Mouse (Mus musculus): ENCODE measurements at regions not wholly inside any gene's neighbourhood (a gene's known extent, or its start where the extent isn't known, plus 50 kb on each side); places are given as distances from the start of the nearest gene placed in this dataset.
A peak's percentile ranks its signal among the peaks of the same experiment; 100 is the strongest.

DNA sequence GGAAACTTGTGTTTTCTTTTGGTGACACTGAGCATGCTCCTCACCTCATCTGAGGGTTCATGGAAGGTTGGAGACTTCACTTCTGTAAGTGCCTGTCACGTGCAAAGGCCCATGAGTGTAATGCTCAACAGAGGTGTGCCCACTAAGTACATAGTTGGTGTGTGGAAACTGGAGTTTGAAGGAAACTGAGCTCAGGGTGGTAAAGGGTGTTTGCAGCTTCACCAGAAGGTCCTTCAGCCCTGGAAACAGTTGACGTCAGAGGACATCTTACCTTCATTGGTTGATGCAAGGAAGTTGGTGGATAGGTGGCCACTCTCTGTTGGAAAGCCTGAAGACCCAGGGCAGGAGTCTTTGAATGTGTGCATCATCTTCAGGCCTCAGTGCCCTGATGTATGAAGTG lies 83.0 kb upstream of the Irx3 start:
- H3K4me3 ChIP-seq: no peak overlapping the region
- H3K27me3 ChIP-seq (ENCODE audit: low read depth, poor library complexity, severe bottlenecking): peaks cover 94% of the 10 kb centered on the region
- H3K27ac ChIP-seq: no peak overlapping the region
- no peaks in the 10 kb centered on the region for H3K36me3 ChIP-seq
- peaks cover 19% of the 10 kb centered on the region for H3K4me1 ChIP-seq
- no peak for DNase-seq (ENCODE audit: low spot score)
- no peaks in the 10 kb centered on the region for H3K9me3 ChIP-seq (replicated peaks)
- 68% methylated on average over 2 of the region's 2 CpGs for WGBS

DNA sequence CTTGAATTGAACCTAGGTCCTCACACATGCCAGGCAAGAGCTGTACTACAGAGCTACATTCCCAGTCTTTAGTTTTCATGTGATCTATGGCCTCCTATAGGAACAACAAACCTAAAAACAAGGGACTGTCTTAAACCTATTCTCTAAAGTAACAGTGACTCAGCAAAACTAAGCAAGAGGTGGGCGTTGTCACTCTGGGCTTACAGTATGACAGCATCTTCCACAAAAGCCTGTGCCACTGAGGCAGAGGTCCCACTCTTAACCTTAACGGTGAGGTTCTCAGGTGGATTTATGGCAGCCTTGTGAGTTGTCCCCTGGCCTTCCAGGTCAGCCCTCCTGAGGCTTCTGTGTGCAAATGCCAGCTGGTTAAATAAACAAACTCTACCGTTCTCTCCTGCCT lies 82.5 kb upstream of the Irx3 start:
- WGBS: 30% methylated on average over 3 of the region's 3 CpGs
- Histone ChIP-seq H3K36me3 (no peaks in the 10 kb centered on the region), H3K4me1 (peaks cover 19% of the 10 kb centered on the region), H3K27me3 (ENCODE audit: low read depth, poor library complexity, severe bottlenecking) (peaks cover 94% of the 10 kb centered on the region), H3K27ac (no peak overlapping the region), H3K4me3 (no peak overlapping the region), H3K9me3 (replicated peaks) (no peaks in the 10 kb centered on the region)
- DNase-seq (ENCODE audit: low spot score): no peak

DNA sequence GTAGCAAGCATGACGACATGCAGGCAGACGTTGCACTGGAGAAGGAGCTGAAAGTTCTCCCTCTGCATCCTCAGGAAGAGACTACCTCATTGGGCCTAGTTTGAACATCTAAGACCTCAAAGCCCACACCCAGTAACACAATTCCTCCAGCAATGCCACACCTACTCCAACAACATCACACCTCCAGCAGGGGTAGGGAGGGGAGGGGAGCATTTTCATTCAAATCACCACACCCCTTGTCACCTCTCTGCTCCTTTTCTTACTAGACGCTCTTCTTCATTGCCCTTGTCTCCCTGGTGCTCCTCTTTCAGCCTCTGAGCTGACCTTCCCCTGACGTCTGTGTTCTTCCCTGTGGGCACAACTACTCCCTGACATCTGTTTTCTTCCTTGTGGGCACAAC lies 81.1 kb upstream of the Irx3 start:
- Histone ChIP-seq H3K9me3 (replicated peaks) (no peaks in the 10 kb centered on the region), H3K36me3 (no peaks in the 10 kb centered on the region), H3K27me3 (ENCODE audit: low read depth, poor library complexity, severe bottlenecking) (peaks cover 94% of the 10 kb centered on the region), H3K27ac (no peak overlapping the region), H3K4me1 (peaks cover 19% of the 10 kb centered on the region), H3K4me3 (no peak overlapping the region)
- 41% methylated on average over 4 of the region's 4 CpGs for WGBS
- no peak for DNase-seq (ENCODE audit: low spot score)

DNA sequence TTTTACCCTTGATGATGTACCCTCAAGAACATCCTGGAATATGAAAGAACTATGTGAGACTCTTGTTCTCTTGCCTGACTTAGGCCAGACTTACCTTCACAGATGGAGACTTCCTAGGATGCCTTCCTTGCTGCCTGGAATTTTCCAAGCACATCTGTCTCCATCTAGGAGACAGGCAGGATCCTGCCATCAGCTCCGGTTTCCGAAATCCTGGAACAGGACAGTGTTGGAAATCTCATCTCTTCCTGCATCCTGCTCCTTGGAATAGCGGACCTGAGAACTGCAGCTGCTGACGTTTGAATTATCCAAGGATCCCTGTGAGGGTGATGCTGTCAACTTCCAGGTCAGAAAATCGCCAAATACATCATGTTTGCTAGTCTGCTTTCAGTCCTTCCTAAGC lies 77.0 kb upstream of the Irx3 start:
- no peak overlapping the region for H3K27ac ChIP-seq
- peaks cover 100% of the 10 kb centered on the region for H3K27me3 ChIP-seq (ENCODE audit: low read depth, poor library complexity, severe bottlenecking)
- 79% methylated on average over 5 of the region's 5 CpGs for WGBS
- DNase-seq (ENCODE audit: low spot score): no peak
- no peak overlapping the region for H3K4me3 ChIP-seq
- H3K4me1 ChIP-seq: peaks cover 29% of the 10 kb centered on the region
- H3K36me3 ChIP-seq: no peaks in the 10 kb centered on the region
- H3K9me3 ChIP-seq (replicated peaks): no peaks in the 10 kb centered on the region

DNA sequence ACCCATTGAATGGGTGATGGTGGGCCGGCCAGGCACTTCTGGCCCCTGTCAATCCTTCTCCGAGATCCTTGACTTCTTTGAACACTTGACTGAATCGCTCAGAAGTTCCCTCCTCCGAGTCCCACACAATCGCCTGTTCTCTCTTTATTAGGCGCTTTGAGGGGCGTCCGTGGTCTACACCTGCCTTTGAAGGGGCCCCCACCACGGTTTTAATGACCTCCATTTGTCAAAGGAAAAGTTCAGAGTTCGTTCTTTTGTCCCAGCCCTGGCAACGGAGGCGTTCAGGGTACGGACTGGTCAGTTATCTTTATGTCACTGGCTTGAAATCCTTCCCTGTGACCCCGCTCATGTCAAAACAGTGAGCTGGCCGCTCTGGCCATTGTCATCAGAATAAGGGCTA lies 74.3 kb upstream of the Irx3 start:
- H3K4me3 ChIP-seq: no peak overlapping the region
- no peak overlapping the region for H3K27ac ChIP-seq
- DNase-seq (ENCODE audit: low spot score): no peak
- H3K27me3 ChIP-seq (ENCODE audit: low read depth, poor library complexity, severe bottlenecking): peaks cover 100% of the 10 kb centered on the region
- no peaks in the 10 kb centered on the region for H3K36me3 ChIP-seq
- H3K9me3 ChIP-seq (replicated peaks): no peaks in the 10 kb centered on the region
- WGBS: 15% methylated on average over 15 of the region's 15 CpGs
- H3K4me1 ChIP-seq: peaks cover 29% of the 10 kb centered on the region

DNA sequence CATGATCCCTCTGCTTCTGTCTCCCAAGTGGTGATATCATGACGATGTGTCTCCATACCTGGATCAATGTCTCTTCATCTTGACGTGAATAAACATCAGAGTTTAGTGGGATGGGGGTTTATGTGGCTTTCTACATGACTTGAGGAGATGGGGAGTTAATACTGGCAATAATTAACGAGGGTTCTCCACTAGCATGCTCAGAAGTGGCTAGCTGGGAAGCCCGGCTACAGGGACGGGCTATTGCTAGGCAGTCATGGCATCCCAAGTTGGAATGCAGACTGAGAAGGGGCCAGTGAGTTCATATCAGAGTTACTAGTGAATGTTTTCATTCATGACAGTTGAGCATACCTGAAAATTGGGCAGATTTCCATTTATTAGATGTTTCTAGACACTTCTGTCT lies 71.4 kb upstream of the Irx3 start:
- 73% methylated on average over 5 of the region's 5 CpGs for WGBS
- no peaks in the 10 kb centered on the region for H3K9me3 ChIP-seq (replicated peaks)
- no peaks in the 10 kb centered on the region for H3K36me3 ChIP-seq
- H3K4me1 ChIP-seq: peaks cover 29% of the 10 kb centered on the region
- no peak overlapping the region for H3K27ac ChIP-seq
- peaks cover 100% of the 10 kb centered on the region for H3K27me3 ChIP-seq (ENCODE audit: low read depth, poor library complexity, severe bottlenecking)
- H3K4me3 ChIP-seq: no peak overlapping the region
- no peak for DNase-seq (ENCODE audit: low spot score)

DNA sequence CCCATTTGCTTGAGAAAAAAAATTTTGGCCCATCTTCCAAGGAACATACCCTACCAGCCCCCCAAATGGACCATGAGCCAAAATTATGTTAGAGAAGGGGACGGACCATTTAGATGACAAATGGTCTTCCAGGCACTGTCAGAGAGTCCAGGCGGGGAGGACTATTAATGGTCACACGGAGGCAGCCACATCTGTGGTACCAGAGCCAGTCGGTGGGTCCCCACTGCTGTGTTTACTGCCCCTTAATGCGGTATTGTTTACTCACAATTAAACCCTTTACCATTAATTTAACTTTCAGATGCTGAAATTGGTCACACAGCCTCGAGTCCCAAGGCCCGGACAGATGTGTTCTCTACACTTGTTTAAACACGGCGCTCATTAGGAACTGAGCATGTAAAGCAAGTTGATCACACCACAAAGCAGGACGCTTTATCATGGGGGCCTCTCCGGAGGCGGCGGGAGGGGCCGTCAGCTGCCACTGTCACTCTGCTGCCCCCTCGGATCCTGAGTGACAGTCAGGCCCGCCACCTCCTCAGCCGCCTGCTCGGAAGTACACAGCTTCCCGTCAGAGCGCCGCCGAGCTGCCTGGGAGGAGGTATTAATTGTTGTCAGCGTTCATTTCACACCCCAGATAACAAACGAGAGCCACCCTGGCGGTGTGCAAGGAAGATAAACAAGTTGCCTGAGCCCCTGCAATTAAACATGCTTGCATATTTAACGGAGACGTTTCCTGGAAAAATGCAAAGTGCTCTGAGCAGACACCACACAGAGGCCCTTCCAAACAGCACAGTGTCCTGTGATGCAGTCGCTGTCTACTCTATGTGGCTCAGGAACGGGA lies 70.6 kb upstream of the Irx3 start:
- peaks cover 32% of the 10 kb centered on the region for H3K4me1 ChIP-seq
- peaks cover 100% of the 10 kb centered on the region for H3K27me3 ChIP-seq (ENCODE audit: low read depth, poor library complexity, severe bottlenecking)
- H3K9me3 ChIP-seq (replicated peaks): no peaks in the 10 kb centered on the region
- H3K4me3 ChIP-seq: peak overlapping the region; percentile 34; the same call in 1 of the 2 replicates
- no peak overlapping the region for H3K27ac ChIP-seq
- H3K36me3 ChIP-seq: no peaks in the 10 kb centered on the region
- 12% methylated on average over 29 of the region's 29 CpGs for WGBS
- peak; percentile 58 for DNase-seq (ENCODE audit: low spot score)

DNA sequence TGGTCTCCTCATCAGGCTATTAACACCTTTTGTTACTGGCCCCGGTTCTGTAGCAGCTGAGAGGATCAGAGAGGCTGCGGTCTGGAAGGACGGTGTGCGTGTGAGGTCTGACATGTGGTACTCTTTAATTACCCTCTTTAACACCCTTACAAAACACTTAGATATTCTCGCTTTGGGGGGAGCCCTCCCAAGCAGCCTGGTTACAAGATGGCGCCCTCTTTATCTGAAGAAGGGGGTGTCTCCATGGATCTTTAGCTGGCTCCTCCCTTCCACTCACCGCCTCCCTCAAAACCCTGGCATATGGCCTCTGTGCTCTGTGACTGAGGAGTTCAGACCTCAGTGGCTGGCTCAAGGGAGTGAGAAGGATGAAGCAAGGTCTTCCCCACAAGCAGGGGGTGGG lies 65.2 kb upstream of the Irx3 start:
- H3K9me3 ChIP-seq (replicated peaks): no peaks in the 10 kb centered on the region
- H3K27me3 ChIP-seq (ENCODE audit: low read depth, poor library complexity, severe bottlenecking): peaks cover 97% of the 10 kb centered on the region
- DNase-seq (ENCODE audit: low spot score): peak; percentile 51
- no peaks in the 10 kb centered on the region for H3K36me3 ChIP-seq
- peaks cover 50% of the 10 kb centered on the region for H3K4me1 ChIP-seq
- no peak overlapping the region for H3K4me3 ChIP-seq
- H3K27ac ChIP-seq: no peak overlapping the region
- WGBS: 11% methylated on average over 7 of the region's 7 CpGs

DNA sequence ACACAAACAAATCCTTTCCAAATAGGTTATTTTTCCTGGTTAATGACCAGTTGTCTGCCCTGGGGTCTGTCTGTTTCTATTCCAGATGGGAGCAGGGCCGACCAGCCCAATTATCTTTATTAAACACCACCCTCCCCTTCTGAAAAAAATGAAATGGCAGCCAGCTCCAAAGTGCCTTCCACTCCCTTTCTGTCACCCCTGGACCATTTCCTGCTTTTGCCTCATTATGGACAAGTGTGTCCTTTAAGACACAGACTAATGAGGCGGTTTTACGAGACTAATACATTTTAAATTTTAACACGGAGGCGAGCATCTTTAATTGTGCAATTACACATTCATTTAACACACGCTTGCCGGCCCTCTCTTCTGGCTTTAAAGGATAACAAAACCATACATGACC lies 64.2 kb upstream of the Irx3 start:
- Histone ChIP-seq H3K4me1 (peaks cover 49% of the 10 kb centered on the region), H3K4me3 (no peak overlapping the region), H3K27me3 (ENCODE audit: low read depth, poor library complexity, severe bottlenecking) (peaks cover 97% of the 10 kb centered on the region), H3K27ac (no peak overlapping the region), H3K9me3 (replicated peaks) (no peaks in the 10 kb centered on the region), H3K36me3 (no peaks in the 10 kb centered on the region)
- DNase-seq (ENCODE audit: low spot score): no peak
- WGBS: 30% methylated on average over 7 of the region's 7 CpGs

DNA sequence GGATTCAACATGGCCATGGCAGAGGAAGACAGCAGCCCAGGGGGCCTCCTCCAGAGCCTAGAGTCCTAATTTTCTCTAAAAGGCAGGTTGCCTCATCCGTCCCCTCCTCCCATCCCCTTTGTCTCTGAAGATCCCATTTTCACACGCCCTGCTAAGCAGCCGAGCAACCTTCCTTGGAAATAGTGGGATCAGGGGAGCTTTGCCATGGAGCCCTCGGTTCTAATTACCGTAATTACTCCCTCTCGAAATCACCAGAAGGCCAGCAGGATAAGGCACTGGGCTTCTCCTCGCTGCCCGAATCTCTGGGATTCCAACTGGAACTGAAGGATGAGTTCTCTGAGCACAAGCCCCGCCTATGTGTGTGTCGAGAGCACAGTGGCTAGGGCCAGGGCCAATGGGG lies 63.5 kb upstream of the Irx3 start:
- Histone ChIP-seq H3K4me1 (peaks cover 49% of the 10 kb centered on the region), H3K9me3 (replicated peaks) (no peaks in the 10 kb centered on the region), H3K36me3 (no peaks in the 10 kb centered on the region), H3K4me3 (no peak overlapping the region), H3K27ac (no peak overlapping the region), H3K27me3 (ENCODE audit: low read depth, poor library complexity, severe bottlenecking) (peaks cover 97% of the 10 kb centered on the region)
- 7% methylated on average over 10 of the region's 10 CpGs for WGBS
- no peak for DNase-seq (ENCODE audit: low spot score)

DNA sequence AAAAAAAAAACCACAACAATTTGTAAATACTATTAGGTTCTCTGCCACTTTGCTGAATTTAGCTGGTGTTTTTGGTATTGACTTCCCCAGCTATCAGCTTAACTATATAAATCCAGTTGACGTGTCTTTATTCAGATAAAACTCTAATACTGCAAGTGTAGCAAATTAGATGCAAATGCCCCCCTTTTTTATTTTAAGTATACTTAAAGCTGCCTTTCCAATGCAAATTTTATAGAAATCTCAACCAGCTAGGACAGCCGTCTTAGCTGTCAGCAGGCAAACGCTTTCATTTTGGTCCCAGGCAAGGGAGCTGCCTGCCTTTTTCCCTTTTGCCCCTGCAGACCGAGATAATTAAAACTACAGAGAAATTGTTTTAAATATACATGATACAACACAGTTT lies 61.6 kb upstream of the Irx3 start:
- Histone ChIP-seq H3K4me3 (no peak overlapping the region), H3K9me3 (replicated peaks) (no peaks in the 10 kb centered on the region), H3K27ac (no peak overlapping the region), H3K27me3 (ENCODE audit: low read depth, poor library complexity, severe bottlenecking) (peaks cover 97% of the 10 kb centered on the region), H3K4me1 (peaks cover 52% of the 10 kb centered on the region), H3K36me3 (no peaks in the 10 kb centered on the region)
- 24% methylated on average over 4 of the region's 4 CpGs for WGBS
- DNase-seq (ENCODE audit: low spot score): no peak

DNA sequence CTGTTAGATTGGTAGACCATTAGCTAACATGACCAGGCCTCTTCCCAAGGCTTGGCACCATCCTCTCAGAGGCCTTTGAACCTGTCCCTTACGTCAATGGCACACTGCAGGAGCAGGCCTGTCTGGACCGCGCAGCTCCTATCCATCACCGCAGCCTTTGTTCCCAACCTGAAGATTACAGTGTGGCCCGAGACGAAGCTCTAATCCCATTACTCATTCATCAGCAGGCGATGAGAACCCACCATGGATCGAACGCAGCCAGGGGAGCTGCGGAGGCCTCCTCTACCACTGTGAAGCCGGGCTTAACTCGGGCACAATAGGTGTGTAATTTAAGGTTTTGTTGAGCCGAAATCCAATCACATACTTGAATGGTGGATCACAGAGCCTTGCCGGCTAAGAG lies 54.0 kb upstream of the Irx3 start:
- 61% methylated on average over 14 of the region's 14 CpGs for WGBS
- peaks cover 99% of the 10 kb centered on the region for H3K27me3 ChIP-seq (ENCODE audit: low read depth, poor library complexity, severe bottlenecking)
- DNase-seq (ENCODE audit: low spot score): no peak

DNA sequence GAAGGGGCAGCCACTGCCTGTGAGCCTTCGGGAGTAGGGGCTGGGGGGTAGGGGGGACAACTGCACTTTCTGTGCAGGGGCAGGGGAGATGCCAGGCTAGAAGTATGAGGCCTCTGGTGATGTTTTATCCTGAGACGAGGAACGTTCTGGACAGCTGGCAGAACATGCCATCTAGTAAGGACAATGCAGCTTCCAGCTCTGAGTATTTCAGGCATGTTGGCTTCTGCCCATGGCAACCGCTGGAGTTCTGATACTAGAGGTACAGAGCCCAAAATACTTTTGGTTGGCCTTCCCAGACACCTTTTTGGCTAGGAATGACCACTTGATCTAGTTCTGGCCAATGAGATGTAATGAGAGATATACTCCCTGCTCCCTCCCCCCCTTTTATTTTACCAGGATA lies 52.5 kb upstream of the Irx3 start:
- no peak overlapping the region for H3K27ac ChIP-seq

More for the DNA sequence above, 54.0 kb upstream of the Irx3 start:
- no peak overlapping the region for H3K27ac ChIP-seq
- peaks cover 3% of the 10 kb centered on the region; the same call in 1 of the 2 replicates for H3K4me1 ChIP-seq
- H3K36me3 ChIP-seq: no peaks in the 10 kb centered on the region
- H3K9me3 ChIP-seq (replicated peaks): no peaks in the 10 kb centered on the region
- no peak overlapping the region for H3K4me3 ChIP-seq

DNA sequence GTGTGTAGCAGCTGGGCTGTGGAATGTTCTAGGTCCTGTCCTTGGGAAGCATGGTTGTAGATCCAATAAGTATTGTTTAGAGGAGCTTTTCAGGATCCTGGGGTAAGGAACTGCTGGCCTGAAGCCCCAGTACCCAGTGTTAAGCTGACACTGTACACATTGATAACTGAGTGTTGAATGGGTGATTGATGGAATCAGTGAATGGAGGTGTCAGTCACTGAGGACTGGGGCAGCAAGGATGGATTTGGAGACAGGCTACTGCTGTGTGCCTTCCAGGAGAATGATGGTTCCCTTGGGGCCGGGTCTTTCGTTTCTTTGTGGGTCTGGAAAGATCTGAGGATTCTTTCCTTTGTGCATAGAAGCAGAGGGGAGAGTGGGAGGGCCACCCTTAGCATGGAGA lies 51.9 kb upstream of the Irx3 start:
- DNase-seq (ENCODE audit: low spot score): no peak
- Histone ChIP-seq H3K36me3 (no peaks in the 10 kb centered on the region), H3K27ac (no peak overlapping the region), H3K4me3 (no peak overlapping the region), H3K27me3 (ENCODE audit: low read depth, poor library complexity, severe bottlenecking) (peaks cover 96% of the 10 kb centered on the region), H3K9me3 (replicated peaks) (no peaks in the 10 kb centered on the region), H3K4me1 (peaks cover 5% of the 10 kb centered on the region; the same call in 1 of the 2 replicates)
- WGBS: 74% methylated on average over 2 of the region's 2 CpGs

More for the DNA sequence above, 52.5 kb upstream of the Irx3 start:
- Histone ChIP-seq H3K27me3 (ENCODE audit: low read depth, poor library complexity, severe bottlenecking) (peaks cover 97% of the 10 kb centered on the region), H3K36me3 (no peaks in the 10 kb centered on the region), H3K4me3 (no peak overlapping the region), H3K9me3 (replicated peaks) (no peaks in the 10 kb centered on the region), H3K4me1 (peaks cover 5% of the 10 kb centered on the region; the same call in 1 of the 2 replicates)
- no peak for DNase-seq (ENCODE audit: low spot score)
- 85% methylated on average over 4 of the region's 4 CpGs for WGBS

All from limb, embryonic 10.5 days (tissue).